ENCODE assay signal across 8 mouse cellular contexts in the genomic region with DNA sequence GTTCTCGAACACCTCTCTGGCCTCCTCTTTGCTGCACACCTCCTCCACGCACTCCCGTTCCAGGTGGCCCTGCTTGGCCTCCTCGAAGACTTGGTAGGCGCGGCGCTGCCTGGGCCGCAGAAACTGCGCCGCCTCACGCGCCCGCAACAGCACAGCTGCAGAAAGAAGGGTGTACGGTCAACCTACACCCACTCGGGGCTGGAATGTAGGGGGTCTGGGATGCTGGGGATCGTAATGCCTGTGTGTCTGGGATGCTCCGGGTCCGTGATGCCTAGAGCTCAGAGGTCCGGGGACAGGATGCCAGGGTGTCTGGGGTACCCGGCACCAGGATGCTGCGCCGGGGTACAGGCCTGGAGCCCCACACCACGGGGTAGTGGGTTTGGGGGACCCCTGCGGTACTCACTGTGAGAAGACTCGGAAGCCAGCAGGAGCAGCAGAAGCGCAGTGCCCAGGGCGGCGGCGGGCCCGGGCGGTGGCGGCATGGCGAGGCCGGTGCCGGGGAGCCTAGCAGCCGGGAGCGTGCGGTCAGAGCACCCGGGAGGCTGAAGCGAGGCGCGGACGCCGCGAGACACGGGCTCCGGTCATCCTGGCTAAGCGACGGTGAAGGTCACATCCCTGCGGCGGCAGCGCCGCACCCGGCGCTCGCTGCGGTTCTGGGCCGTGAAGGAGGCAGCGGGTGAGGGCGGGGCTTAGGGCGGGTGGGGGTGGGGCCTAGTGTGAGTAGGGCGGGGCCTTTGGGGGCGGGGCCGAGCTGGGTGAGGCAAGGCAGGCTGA. TPM values are rescaled to one million over a fixed set of nuclear protein-coding genes. Genes with fewer than 3 reads are reported as not detected.
DNase-seq lines count a peak whose midpoint lies in the region; ATAC-seq and TF ChIP-seq lines count a peak whose summit lies in the region.

A gene (minus strand): TSS at position 633 of the 774 bp plus-strand sequence.

- H3K36me3 ChIP-seq in thymus, adult 2 months (ENCODE audit: control insufficient read depth, insufficient read depth, low read length), result no peaks in the 10 kb centered on the region
- H3K36me3 ChIP-seq in intestine, embryonic 15.5 days, result no peaks in the 10 kb centered on the region
- H3K36me3 ChIP-seq in midbrain, embryonic 10.5 days, result no peaks in the 10 kb centered on the region

- H3K27ac ChIP-seq in thymus, adult 2 months (ENCODE audit: control insufficient read depth, insufficient read depth, low read length), result no peak within 1 kb of the TSS
- no peak within 1 kb of the TSS for H3K27ac ChIP-seq in intestine, embryonic 15.5 days
- peak within 1 kb of the TSS; percentile 68 for H3K27ac ChIP-seq in midbrain, embryonic 10.5 days (replicated peaks)

- DNase-seq in thymus, adult 2 months, result peak; percentile 2
- no peak for DNase-seq in thymus, postnatal 25 days
- DNase-seq in embryo, embryonic 11.5 days (ENCODE audit: low read depth, low spot score), result peak; percentile 26
- DNase-seq in gonadal fat pad, adult 2 months (ENCODE audit: low read depth), result no peak
- peak; percentile 73 for DNase-seq in left cerebral cortex, postnatal 4 days
- peak; percentile 74 for DNase-seq in midbrain, embryonic 10.5 days (ENCODE audit: low spot score)
- DNase-seq in right cerebral cortex, postnatal 4 days, result peak; percentile 81

- H3K9me3 ChIP-seq in intestine, embryonic 15.5 days, result no peaks in the 10 kb centered on the region
- H3K9me3 ChIP-seq in midbrain, embryonic 10.5 days (replicated peaks), result no peaks in the 10 kb centered on the region

- H3K4me2 ChIP-seq in intestine, embryonic 15.5 days (replicated peaks), result peak within 1 kb of the TSS; percentile 96

- intact Hi-C loops in left cerebral cortex, postnatal 4 days (cut with DNase I), result no loop called here

- peak within 1 kb of the TSS; percentile 34 for H3K4me3 ChIP-seq in thymus, adult 2 months (ENCODE audit: control insufficient read depth, insufficient read depth, low read length)
- H3K4me3 ChIP-seq in intestine, embryonic 15.5 days (replicated peaks), result peak within 1 kb of the TSS; percentile 65
- H3K4me3 ChIP-seq in midbrain, embryonic 10.5 days, result peak within 1 kb of the TSS; percentile 73

- peak; percentile 76 for ATAC-seq in intestine, embryonic 15.5 days

- H3K4me1 ChIP-seq in thymus, adult 2 months (replicated peaks; ENCODE audit: control insufficient read depth, insufficient read depth, low read length), result peaks cover 3% of the 10 kb centered on the region; the same call in 1 of the 2 replicates
- peaks cover 15% of the 10 kb centered on the region for H3K4me1 ChIP-seq in intestine, embryonic 15.5 days (replicated peaks)
- peaks cover 34% of the 10 kb centered on the region for H3K4me1 ChIP-seq in midbrain, embryonic 10.5 days

- TF ChIP-seq POLR2A in thymus, adult 2 months (IDR thresholded peaks at IDR 0.05; ENCODE audit: control insufficient read depth, extremely low read depth, insufficient read depth, low read length, poor library complexity), result no peak

- WGBS in thymus, adult 2 months, result 7% methylated on average over 64 of the region's 64 CpGs
- 2% methylated on average over 56 of the region's 64 CpGs for WGBS in intestine, embryonic 15.5 days
- WGBS in midbrain, embryonic 10.5 days, result 1% methylated on average over 60 of the region's 64 CpGs

- peak within 1 kb of the TSS; percentile 65 for H3K9ac ChIP-seq in intestine, embryonic 15.5 days

- no peak for TF ChIP-seq CTCF in thymus, adult 2 months (IDR thresholded peaks at IDR 0.05; ENCODE audit: borderline replicate concordance, control insufficient read depth, extremely low read depth, insufficient read depth, low read length, poor library complexity)

- peaks cover 11% of the 10 kb centered on the region for H3K27me3 ChIP-seq in thymus, adult 2 months (ENCODE audit: control insufficient read depth, insufficient read depth, low read length)
- H3K27me3 ChIP-seq in intestine, embryonic 15.5 days (replicated peaks), result peaks cover 4% of the 10 kb centered on the region; the same call in 1 of the 2 replicates
- H3K27me3 ChIP-seq in midbrain, embryonic 10.5 days (ENCODE audit: low read depth, poor library complexity, severe bottlenecking), result peaks cover 47% of the 10 kb centered on the region

RNA-seq across cellular contexts. Expression of the gene that starts here (rescaled TPM):
- 131 and 163 TPM in 2 replicates for polyA plus RNA-seq in thymus, adult 2 months (2012; rRNA removed)
- 147 and 154 TPM in 2 replicates for polyA plus RNA-seq in gonadal fat pad, adult 2 months (2012; rRNA removed)
- polyA plus RNA-seq in intestine, embryonic 15.5 days (2015; fragmentation: Nextera tagmentation; extraction: Ambion mirVana), result 50.9 and 57.8 TPM in 2 replicates
- total RNA-seq in left cerebral cortex, postnatal 4 days (2021), result 10 to 100 TPM; 81.2 to 85.8 TPM
- polyA plus RNA-seq in midbrain, embryonic 10.5 days (2016; fragmentation: Nextera tagmentation; extraction: Ambion mirVana), result 8.9 and 14.6 TPM in 2 replicates

Comparison
In these comparisons a context has a peak if more than half of its experiments do, and no peak if none do; other contexts are left out.
1. DNase-seq: peak in thymus, adult 2 months (single experiment), embryo, embryonic 11.5 days (single experiment), left cerebral cortex, postnatal 4 days (single experiment), midbrain, embryonic 10.5 days (single experiment) and right cerebral cortex, postnatal 4 days (single experiment); none in thymus, postnatal 25 days (single experiment) and gonadal fat pad, adult 2 months (single experiment).
2. Peak in every context shown above with its lines, with median percentiles within 50 percentile points of each other: H3K4me3 ChIP-seq.